In the genomic region with DNA sequence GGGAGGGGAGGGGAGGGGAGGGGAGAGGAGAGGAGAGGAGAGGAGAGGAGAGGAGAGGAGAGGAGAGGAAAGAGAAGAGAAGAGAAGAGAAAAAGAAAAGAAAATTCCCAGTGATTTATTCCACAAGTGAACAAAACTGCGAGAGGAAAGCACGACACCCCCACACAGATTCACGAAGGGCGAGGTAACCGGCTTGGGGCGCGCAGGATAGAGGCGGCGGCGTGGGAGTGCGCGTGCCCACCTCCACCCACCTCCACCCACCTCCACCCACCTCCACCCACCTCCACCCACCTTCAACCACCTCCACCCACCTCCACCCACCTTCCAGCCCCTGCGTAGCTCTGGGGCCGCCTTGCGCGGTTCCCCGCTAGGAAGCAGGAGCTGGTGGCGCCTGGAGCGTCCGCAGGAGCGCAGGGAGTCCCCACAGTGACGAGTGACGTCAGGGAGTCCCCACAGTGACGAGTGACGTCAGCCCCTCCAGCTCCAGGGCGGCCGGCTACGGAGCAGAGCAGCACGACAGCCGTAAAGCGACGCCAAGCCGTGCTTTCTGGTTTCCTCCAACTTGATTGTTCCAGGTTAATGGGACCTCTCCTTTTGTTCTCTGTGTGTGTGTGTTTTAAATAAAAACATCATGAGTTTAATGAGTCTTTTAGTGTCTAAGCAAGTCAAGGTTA, we compare ENCODE assay signal across 8 mouse cellular contexts. TPM values are rescaled to one million over a fixed set of nuclear protein-coding genes. Genes with fewer than 3 reads are reported as not detected.
A peak's percentile ranks its signal among the peaks of the same experiment; 100 is the strongest.
DNase-seq lines count a peak whose midpoint lies in the region; TF ChIP-seq lines count a peak whose summit lies in the region.

No protein-coding gene starts in this region.

- H3K4me3 ChIP-seq in left cerebral cortex, adult 2 months, result peak overlapping the region; percentile 51

- no peak for TF ChIP-seq CTCF in left cerebral cortex, adult 2 months (IDR thresholded peaks at IDR 0.05)

- intact Hi-C loops in left cerebral cortex, adult 2 months (cut with DNase I), result no loop called here

- peak; percentile 77 for DNase-seq in adrenal gland, adult 8-10 months
- DNase-seq in embryo, embryonic 10.5 days (ENCODE audit: low spot score), result peak; percentile 95
- DNase-seq in gastrocnemius, postnatal 10 days, result peak; percentile 81
- DNase-seq in hindlimb bud, embryonic 11.5 days (ENCODE audit: extremely low spot score, low read depth, low spot score), result peak; percentile 75
- DNase-seq in left cerebral cortex, adult 2 months (ENCODE audit: extremely low spot score in 1 of 2, low spot score in 2 of 2), result peak; percentile 84
- DNase-seq in lung, postnatal 4 days, result peak; percentile 90
- peak; percentile 84 for DNase-seq in retina, postnatal 7 days (ENCODE audit: low read depth, low spot score)
- DNase-seq in urinary bladder, adult 2 months (ENCODE audit: low spot score), result peak; percentile 44

- peak overlapping the region; percentile 76 for H3K27ac ChIP-seq in left cerebral cortex, adult 2 months

RNA-seq across cellular contexts. Expression of gene Ccl28, which starts 8.0 kb away (rescaled TPM):
- total RNA-seq in adrenal gland, adult 8-10 months (2022), result under 1 TPM; 0.22 to 0.56 (median 0.29) TPM
- under 1 TPM; 0.19 to 0.23 TPM for total RNA-seq in gastrocnemius, postnatal 10 days (2021)
- 1 to 10 TPM in 1 of 2 experiments, under 1 TPM in 1; 0.84 to 1.1 TPM for total RNA-seq in left cerebral cortex, adult 2 months (2021)
- 0.14 and 0.16 TPM in 2 replicates for polyA plus RNA-seq in urinary bladder, adult 2 months (2012; rRNA removed)

RNA-seq across cellular contexts. Expression of gene Hmgcs1, which starts 58.6 kb away (rescaled TPM):
- total RNA-seq in adrenal gland, adult 8-10 months (2022), result 100 to 1,000 TPM; 154 to 280 (median 237) TPM
- total RNA-seq in gastrocnemius, postnatal 10 days (2021), result 10 to 100 TPM; 52.4 to 57.1 TPM
- 100 to 1,000 TPM; 234 to 239 TPM for total RNA-seq in left cerebral cortex, adult 2 months (2021)
- polyA plus RNA-seq in urinary bladder, adult 2 months (2012; rRNA removed), result 58.2 and 74.9 TPM in 2 replicates

Comparison
In these comparisons a context has a peak if more than half of its experiments do, and no peak if none do; other contexts are left out.
1. Peak in every context shown above with its lines: DNase-seq, H3K4me3 ChIP-seq and H3K27ac ChIP-seq.
2. DNase-seq: peak in every context shown above with its lines; median percentile 95 in embryo, embryonic 10.5 days; 90 in lung, postnatal 4 days; 84 in left cerebral cortex, adult 2 months; 84 in retina, postnatal 7 days; 81 in gastrocnemius, postnatal 10 days; 77 in adrenal gland, adult 8-10 months; 75 in hindlimb bud, embryonic 11.5 days; 44 in urinary bladder, adult 2 months.